ENCODE assay signal across 15 mouse cellular contexts in the genomic region with DNA sequence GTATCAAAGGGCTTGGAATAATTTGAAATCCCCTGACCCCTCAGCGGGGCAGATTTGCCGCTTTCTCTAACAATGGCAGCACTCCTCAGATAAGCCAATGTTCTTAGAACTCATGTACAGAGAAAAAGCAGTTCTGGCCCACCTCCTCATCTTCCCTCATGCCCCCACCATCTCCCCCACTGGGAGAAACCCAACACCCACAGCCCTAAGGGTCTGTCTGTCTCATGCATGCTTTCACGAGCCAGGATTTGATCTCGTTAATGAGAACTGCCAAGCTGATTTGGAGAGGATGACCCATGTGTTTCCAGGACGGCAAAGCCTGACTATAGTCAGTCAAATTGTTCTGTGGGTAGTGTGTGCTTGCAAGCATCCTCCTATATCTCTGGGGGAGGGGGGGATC. TPM values are rescaled to one million over a fixed set of nuclear protein-coding genes. Genes with fewer than 3 reads are reported as not detected.
DNase-seq lines count a peak whose midpoint lies in the region; ATAC-seq lines count a peak whose summit lies in the region.
"Had no signal": no experiment of that assay in that cellular context is flagged by ENCODE, and none has a peak within 500 bp of the region (broad histone marks: within the 10 kb centered on the region; RNA-seq: fewer than 3 reads in every experiment).

No protein-coding gene starts in this region.

- no peak overlapping the region for H3K4me2 ChIP-seq in liver, embryonic 11.5 days
- no peak overlapping the region for H3K4me2 ChIP-seq in liver, embryonic 12.5 days
- no peak overlapping the region for H3K4me2 ChIP-seq in forebrain, embryonic 16.5 days (ENCODE audit: low read length)
- no peak overlapping the region for H3K4me2 ChIP-seq in midbrain, embryonic 15.5 days
- H3K4me2 ChIP-seq: heart, embryonic 12.5 days; limb, embryonic 12.5 days had no signal

- no peaks in the 10 kb centered on the region for H3K9me3 ChIP-seq in liver, embryonic 11.5 days (ENCODE audit: control insufficient read depth, low read length)
- H3K9me3 ChIP-seq in liver, embryonic 12.5 days (replicated peaks), result no peaks in the 10 kb centered on the region
- no peaks in the 10 kb centered on the region for H3K9me3 ChIP-seq in forebrain, embryonic 16.5 days (ENCODE audit: control insufficient read depth, low read length)
- H3K9me3 ChIP-seq in midbrain, embryonic 15.5 days, result no peaks in the 10 kb centered on the region
- H3K9me3 ChIP-seq: heart, embryonic 12.5 days; limb, embryonic 12.5 days had no signal

- no peaks in the 10 kb centered on the region for H3K36me3 ChIP-seq in liver, embryonic 11.5 days (ENCODE audit: control insufficient read depth, insufficient read depth, low read length)
- no peaks in the 10 kb centered on the region for H3K36me3 ChIP-seq in liver, embryonic 12.5 days
- H3K36me3 ChIP-seq in forebrain, embryonic 16.5 days (ENCODE audit: control insufficient read depth, insufficient read depth), result no peaks in the 10 kb centered on the region
- no peaks in the 10 kb centered on the region for H3K36me3 ChIP-seq in midbrain, embryonic 15.5 days (replicated peaks)
- H3K36me3 ChIP-seq: heart, embryonic 12.5 days; limb, embryonic 12.5 days had no signal

- no peak for ATAC-seq in liver, embryonic 11.5 days (replicated peaks; ENCODE audit: low FRiP score)
- ATAC-seq in liver, embryonic 12.5 days, result no peak
- ATAC-seq in forebrain, embryonic 16.5 days, result peak; percentile 72
- peak; percentile 46; the same call in 1 of the 2 replicates for ATAC-seq in midbrain, embryonic 15.5 days (replicated peaks)

- WGBS in liver, embryonic 11.5 days, result 62% methylated on average over 5 of the region's 5 CpGs
- 65% methylated on average over 5 of the region's 5 CpGs for WGBS in liver, embryonic 12.5 days (ENCODE audit: insufficient replicate concordance)
- 6% methylated on average over 5 of the region's 5 CpGs for WGBS in forebrain, embryonic 16.5 days
- 5% methylated on average over 5 of the region's 5 CpGs for WGBS in midbrain, embryonic 15.5 days

- no peak overlapping the region for H3K27ac ChIP-seq in liver, embryonic 11.5 days (ENCODE audit: low read depth, low read length)
- no peak overlapping the region for H3K27ac ChIP-seq in liver, embryonic 12.5 days
- no peak overlapping the region; the same call in 1 of the 2 replicates for H3K27ac ChIP-seq in forebrain, embryonic 16.5 days (ENCODE audit: low read length)
- H3K27ac ChIP-seq in midbrain, embryonic 15.5 days, result peak overlapping the region; percentile 58; the same call in 1 of the 2 replicates
- H3K27ac ChIP-seq: limb, embryonic 12.5 days; stomach, postnatal 0 days had no signal

- H3K4me1 ChIP-seq in liver, embryonic 11.5 days (replicated peaks; ENCODE audit: control insufficient read depth, insufficient read depth, low read length), result peaks cover 6% of the 10 kb centered on the region; the same call in 1 of the 2 replicates
- peaks cover 21% of the 10 kb centered on the region for H3K4me1 ChIP-seq in liver, embryonic 12.5 days
- peaks cover 8% of the 10 kb centered on the region for H3K4me1 ChIP-seq in forebrain, embryonic 16.5 days (replicated peaks; ENCODE audit: control insufficient read depth, insufficient read depth, low read length)
- peaks cover 27% of the 10 kb centered on the region for H3K4me1 ChIP-seq in midbrain, embryonic 15.5 days

- H3K4me3 ChIP-seq in liver, embryonic 11.5 days (ENCODE audit: low read depth, low read length), result no peak overlapping the region
- H3K4me3 ChIP-seq in liver, embryonic 12.5 days, result no peak overlapping the region
- H3K4me3 ChIP-seq in forebrain, embryonic 16.5 days (replicated peaks; ENCODE audit: low read length), result no peak overlapping the region
- no peak overlapping the region for H3K4me3 ChIP-seq in midbrain, embryonic 15.5 days
- H3K4me3 ChIP-seq: heart, embryonic 12.5 days; limb, embryonic 12.5 days had no signal

- no peak overlapping the region for H3K9ac ChIP-seq in liver, embryonic 11.5 days (ENCODE audit: low read depth, low read length)
- no peak overlapping the region for H3K9ac ChIP-seq in liver, embryonic 12.5 days
- no peak overlapping the region for H3K9ac ChIP-seq in forebrain, embryonic 16.5 days (replicated peaks; ENCODE audit: low read depth, low read length)
- no peak overlapping the region for H3K9ac ChIP-seq in midbrain, embryonic 15.5 days
- H3K9ac ChIP-seq: heart, embryonic 12.5 days; limb, embryonic 12.5 days had no signal

- peak; percentile 1 for DNase-seq in liver, embryonic 11.5 days (ENCODE audit: low spot score)
- DNase-seq in embryo, embryonic 9.5 days (ENCODE audit: extremely low spot score), result peak; percentile 53
- DNase-seq in cerebellum, postnatal 36 days, result no peak
- no peak for DNase-seq in layer of hippocampus, adult 9-10 months (ENCODE audit: low spot score)
- no peak for DNase-seq in B cell, adult 2 months
- DNase-seq: kidney, adult 8-10 months; layer of hippocampus, postnatal 36 days; lung, adult 18-20 months; thymus, postnatal 4 days had no signal

- no peaks in the 10 kb centered on the region for H3K27me3 ChIP-seq in liver, embryonic 11.5 days (replicated peaks; ENCODE audit: control insufficient read depth, insufficient read depth, low read length)
- H3K27me3 ChIP-seq in liver, embryonic 12.5 days (replicated peaks), result peaks cover 25% of the 10 kb centered on the region
- H3K27me3 ChIP-seq in forebrain, embryonic 16.5 days (replicated peaks; ENCODE audit: control insufficient read depth, insufficient read depth, low read length), result no peaks in the 10 kb centered on the region
- no peaks in the 10 kb centered on the region for H3K27me3 ChIP-seq in midbrain, embryonic 15.5 days (replicated peaks)
- H3K27me3 ChIP-seq: heart, embryonic 12.5 days; limb, embryonic 12.5 days had no signal

RNA-seq across cellular contexts. Expression of gene Gm10260, which starts 37.0 kb away (rescaled TPM):
- polyA plus RNA-seq in liver, embryonic 11.5 days (2014; fragmentation: Nextera tagmentation; extraction: Ambion mirVana), result 3.8 and 8.2 TPM in 2 replicates
- polyA plus RNA-seq in liver, embryonic 12.5 days (2016; fragmentation: Nextera tagmentation; extraction: Ambion mirVana), result 3.4 and 5.3 TPM in 2 replicates
- 3.3 and 4.2 TPM in 2 replicates for polyA plus RNA-seq in forebrain, embryonic 16.5 days (2015; fragmentation: Nextera tagmentation; extraction: Ambion mirVana)
- 0.96 and 5.1 TPM in 2 replicates for polyA plus RNA-seq in midbrain, embryonic 15.5 days (2015; fragmentation: Nextera tagmentation; extraction: Ambion mirVana)

Comparison
In these comparisons a context has a peak if more than half of its experiments do, and no peak if none do; other contexts are left out.
1. ATAC-seq: peak in forebrain, embryonic 16.5 days (single experiment) and midbrain, embryonic 15.5 days (single experiment); none in liver, embryonic 11.5 days (single experiment) and liver, embryonic 12.5 days (single experiment).
2. DNase-seq: peak in liver, embryonic 11.5 days (single experiment) and embryo, embryonic 9.5 days (single experiment); none in cerebellum, postnatal 36 days (0 of 2), layer of hippocampus, adult 9-10 months (single experiment) and B cell, adult 2 months (0 of 2).